Mouse (Mus musculus) liver, postnatal 0 days (tissue): ENCODE data around the gene Ly6c1.
"Not testable (repeated sequence)": the region's sequence is repeated elsewhere in the genome, so short reads cannot be mapped to it uniquely, and the experiment has no call there.

Source experiments
- CTCF ChIP-seq: sonication (generic); IDR thresholded peaks from 2 replicates; pipeline ENCODE4 v1.5.1; 2016; ENCODE audit warnings: antibody characterized with exemption, low read depth
- EP300 ChIP-seq: IDR thresholded peaks from 2 replicates; pipeline ENCODE4 v1.6.1; 2016; ENCODE audit warnings: antibody characterized with exemption, low read depth, mild to moderate bottlenecking

- not testable (repeated sequence) for TF ChIP-seq CTCF, EP300
Measured at GRCm38 (mm10) chr15:75055425-75055824, 6.8 kb upstream of the Ly6c1 start.
